7 mouse cellular contexts compared by ENCODE assay signal in genomic region chr10:81378553-81379182, GRCm38 (mm10). TPM values are rescaled to one million over a fixed set of nuclear protein-coding genes. Genes with fewer than 3 reads are reported as not detected.
DNase-seq lines count a peak whose midpoint lies in the region; ATAC-seq and TF ChIP-seq lines count a peak whose summit lies in the region.

No protein-coding gene starts in this region.

- under 1% methylated on average over 46 of the region's 46 CpGs for WGBS in embryonic facial prominence, embryonic 13.5 days
- WGBS in kidney, adult 2 months: under 1% methylated on average over 46 of the region's 46 CpGs
- 1% methylated on average over 46 of the region's 46 CpGs for WGBS in limb, embryonic 12.5 days
- WGBS in midbrain, embryonic 15.5 days: under 1% methylated on average over 45 of the region's 46 CpGs
- WGBS in spleen, adult 2 months: under 1% methylated on average over 46 of the region's 46 CpGs

- H3K27me3 ChIP-seq in embryonic facial prominence, embryonic 13.5 days: no peaks in the 10 kb centered on the region
- no peaks in the 10 kb centered on the region for H3K27me3 ChIP-seq in kidney, adult 2 months (replicated peaks; ENCODE audit: control insufficient read depth, insufficient read depth, low read length)
- H3K27me3 ChIP-seq in limb, embryonic 12.5 days: no peaks in the 10 kb centered on the region
- H3K27me3 ChIP-seq in midbrain, embryonic 15.5 days (replicated peaks): no peaks in the 10 kb centered on the region
- no peaks in the 10 kb centered on the region for H3K27me3 ChIP-seq in spleen, adult 2 months (ENCODE audit: control insufficient read depth, insufficient read depth, low read length)

- peak overlapping the region; percentile 85 for H3K27ac ChIP-seq in embryonic facial prominence, embryonic 13.5 days
- H3K27ac ChIP-seq in kidney, adult 2 months (ENCODE audit: insufficient read depth, low read depth, low read length): no peak overlapping the region; the same call in 1 of the 2 replicates
- peak overlapping the region; percentile 74 for H3K27ac ChIP-seq in limb, embryonic 12.5 days
- peak overlapping the region; percentile 81 for H3K27ac ChIP-seq in midbrain, embryonic 15.5 days
- peak overlapping the region; percentile 74 for H3K27ac ChIP-seq in spleen, adult 2 months (ENCODE audit: insufficient read depth, low read length)

- no peak for TF ChIP-seq POLR2A in kidney, adult 2 months (IDR thresholded peaks at IDR 0.05; ENCODE audit: low read depth, low read length)
- TF ChIP-seq POLR2A in spleen, adult 2 months (IDR thresholded peaks at IDR 0.05; ENCODE audit: low read depth, low read length): peak; percentile 35

- H3K4me1 ChIP-seq in embryonic facial prominence, embryonic 13.5 days: peaks cover 30% of the 10 kb centered on the region
- H3K4me1 ChIP-seq in kidney, adult 2 months (ENCODE audit: control insufficient read depth, insufficient read depth, low read length): peaks cover 16% of the 10 kb centered on the region; the same call in 1 of the 2 replicates
- peaks cover 25% of the 10 kb centered on the region for H3K4me1 ChIP-seq in limb, embryonic 12.5 days (replicated peaks)
- H3K4me1 ChIP-seq in midbrain, embryonic 15.5 days: peaks cover 30% of the 10 kb centered on the region
- H3K4me1 ChIP-seq in spleen, adult 2 months (ENCODE audit: control insufficient read depth, insufficient read depth, insufficient read length): peaks cover 16% of the 10 kb centered on the region; the same call in 1 of the 2 replicates

- peak overlapping the region; percentile 69 for H3K9ac ChIP-seq in embryonic facial prominence, embryonic 13.5 days
- H3K9ac ChIP-seq in limb, embryonic 12.5 days (replicated peaks): peak overlapping the region; percentile 90
- H3K9ac ChIP-seq in midbrain, embryonic 15.5 days: peak overlapping the region; percentile 41

- H3K4me3 ChIP-seq in embryonic facial prominence, embryonic 13.5 days: peak overlapping the region; percentile 79
- H3K4me3 ChIP-seq in kidney, adult 2 months (ENCODE audit: insufficient read depth, low read depth, low read length): peak overlapping the region; percentile 49
- peak overlapping the region; percentile 84 for H3K4me3 ChIP-seq in limb, embryonic 12.5 days (replicated peaks)
- peak overlapping the region; percentile 68 for H3K4me3 ChIP-seq in midbrain, embryonic 15.5 days
- H3K4me3 ChIP-seq in spleen, adult 2 months (ENCODE audit: extremely low read depth, insufficient read depth, insufficient read length): peak overlapping the region; percentile 85

- TF ChIP-seq CTCF in kidney, adult 2 months (conservative IDR thresholded peaks at IDR 0.05; ENCODE audit: insufficient read depth, insufficient read length, low read depth, low read length): no peak
- no peak for TF ChIP-seq CTCF in spleen, adult 2 months (IDR thresholded peaks at IDR 0.05; ENCODE audit: extremely low read depth, insufficient read depth, insufficient read length, insufficient replicate concordance)

- peak overlapping the region; percentile 88 for H3K4me2 ChIP-seq in embryonic facial prominence, embryonic 13.5 days
- H3K4me2 ChIP-seq in limb, embryonic 12.5 days: peak overlapping the region; percentile 90
- H3K4me2 ChIP-seq in midbrain, embryonic 15.5 days: peak overlapping the region; percentile 61

- DNase-seq in adrenal gland, postnatal 25 days: peak; percentile 100
- peak; percentile 100 for DNase-seq in heart, adult 18-20 months
- peak; percentile 100 for DNase-seq in kidney, adult 2 months
- peak; percentile 99 to 100 for DNase-seq in spleen, adult 2 months (ENCODE audit: low read depth in 1 of 2, low spot score in 2 of 2)

- peaks cover 22% of the 10 kb centered on the region for H3K36me3 ChIP-seq in embryonic facial prominence, embryonic 13.5 days
- no peaks in the 10 kb centered on the region for H3K36me3 ChIP-seq in kidney, adult 2 months (ENCODE audit: control insufficient read depth, insufficient read depth, low read length)
- peaks cover 28% of the 10 kb centered on the region for H3K36me3 ChIP-seq in limb, embryonic 12.5 days
- no peaks in the 10 kb centered on the region for H3K36me3 ChIP-seq in midbrain, embryonic 15.5 days (replicated peaks)
- H3K36me3 ChIP-seq in spleen, adult 2 months (ENCODE audit: control insufficient read depth, insufficient read depth, low read length): no peaks in the 10 kb centered on the region

- ATAC-seq in embryonic facial prominence, embryonic 13.5 days (ENCODE audit: insufficient number of reproducible peaks, insufficient read depth, low FRiP score, low TSS enrichment, low read depth): peak; percentile 94
- ATAC-seq in limb, embryonic 12.5 days (ENCODE audit: insufficient number of reproducible peaks, insufficient read depth, low FRiP score, low TSS enrichment, low read depth): peak; percentile 94
- ATAC-seq in midbrain, embryonic 15.5 days (replicated peaks): peak; percentile 95

- no peaks in the 10 kb centered on the region for H3K9me3 ChIP-seq in embryonic facial prominence, embryonic 13.5 days
- H3K9me3 ChIP-seq in limb, embryonic 12.5 days: no peaks in the 10 kb centered on the region
- H3K9me3 ChIP-seq in midbrain, embryonic 15.5 days: no peaks in the 10 kb centered on the region

RNA-seq across cellular contexts. Expression of gene Fzr1, which starts 0.4 kb away (rescaled TPM):
- 49.3 and 51.6 TPM in 2 replicates for total RNA-seq in adrenal gland, postnatal 25 days (2021)
- polyA plus RNA-seq in embryonic facial prominence, embryonic 13.5 days (2015; fragmentation: Nextera tagmentation; extraction: Ambion mirVana): 102 and 119 TPM in 2 replicates
- 10 to 100 TPM; 27.6 to 35.6 TPM for total RNA-seq in heart, adult 18-20 months (2021)
- 41.1 and 49.8 TPM in 2 replicates for polyA plus RNA-seq in kidney, adult 2 months (2012; rRNA removed)
- polyA plus RNA-seq in limb, embryonic 12.5 days (2016; fragmentation: Nextera tagmentation; extraction: Ambion mirVana): 136 and 137 TPM in 2 replicates
- polyA plus RNA-seq in midbrain, embryonic 15.5 days (2015; fragmentation: Nextera tagmentation; extraction: Ambion mirVana): 153 and 159 TPM in 2 replicates
- polyA plus RNA-seq in spleen, adult 2 months (2012; rRNA removed): 127 and 128 TPM in 2 replicates

RNA-seq across cellular contexts. Expression of gene Dohh, which starts 5.6 kb away (rescaled TPM):
- 48.4 and 52.7 TPM in 2 replicates for total RNA-seq in adrenal gland, postnatal 25 days (2021)
- polyA plus RNA-seq in embryonic facial prominence, embryonic 13.5 days (2015; fragmentation: Nextera tagmentation; extraction: Ambion mirVana): 67.8 and 71.8 TPM in 2 replicates
- 10 to 100 TPM; 49.9 to 59.6 TPM for total RNA-seq in heart, adult 18-20 months (2021)
- 60.6 and 79.8 TPM in 2 replicates for polyA plus RNA-seq in kidney, adult 2 months (2012; rRNA removed)
- polyA plus RNA-seq in limb, embryonic 12.5 days (2016; fragmentation: Nextera tagmentation; extraction: Ambion mirVana): 71.9 and 74.6 TPM in 2 replicates
- 90.4 and 92.6 TPM in 2 replicates for polyA plus RNA-seq in midbrain, embryonic 15.5 days (2015; fragmentation: Nextera tagmentation; extraction: Ambion mirVana)
- 47.9 and 71.7 TPM in 2 replicates for polyA plus RNA-seq in spleen, adult 2 months (2012; rRNA removed)

RNA-seq across cellular contexts. Expression of gene Gm48551, which starts 5.6 kb away (rescaled TPM):
- total RNA-seq in adrenal gland, postnatal 25 days (2021): 1.7 TPM in 2 replicates
- 4.1 and 5.0 TPM in 2 replicates for polyA plus RNA-seq in embryonic facial prominence, embryonic 13.5 days (2015; fragmentation: Nextera tagmentation; extraction: Ambion mirVana)
- total RNA-seq in heart, adult 18-20 months (2021): 1 to 10 TPM in 1 of 2 experiments, under 1 TPM in 1; 0.65 to 2.3 TPM
- polyA plus RNA-seq in kidney, adult 2 months (2012; rRNA removed): 2.1 and 2.3 TPM in 2 replicates
- 3.3 and 3.8 TPM in 2 replicates for polyA plus RNA-seq in limb, embryonic 12.5 days (2016; fragmentation: Nextera tagmentation; extraction: Ambion mirVana)
- polyA plus RNA-seq in midbrain, embryonic 15.5 days (2015; fragmentation: Nextera tagmentation; extraction: Ambion mirVana): 8.4 and 9.3 TPM in 2 replicates
- polyA plus RNA-seq in spleen, adult 2 months (2012; rRNA removed): 2.3 and 2.9 TPM in 2 replicates

RNA-seq across cellular contexts. Expression of gene Gm48552, which starts 10.1 kb away (rescaled TPM):
- total RNA-seq in adrenal gland, postnatal 25 days (2021): 1.5 TPM in 1 of 2 replicates, not detected in the other
- polyA plus RNA-seq in embryonic facial prominence, embryonic 13.5 days (2015; fragmentation: Nextera tagmentation; extraction: Ambion mirVana): 1.2 and 1.5 TPM in 2 replicates
- under 1 TPM in 1 of 2 experiments, not detected in 1; 0.51 TPM for total RNA-seq in heart, adult 18-20 months (2021)
- 1.0 and 2.8 TPM in 2 replicates for polyA plus RNA-seq in kidney, adult 2 months (2012; rRNA removed)
- 1.1 and 3.1 TPM in 2 replicates for polyA plus RNA-seq in limb, embryonic 12.5 days (2016; fragmentation: Nextera tagmentation; extraction: Ambion mirVana)
- 2.7 and 3.3 TPM in 2 replicates for polyA plus RNA-seq in midbrain, embryonic 15.5 days (2015; fragmentation: Nextera tagmentation; extraction: Ambion mirVana)
- polyA plus RNA-seq in spleen, adult 2 months (2012; rRNA removed): 2.9 and 6.4 TPM in 2 replicates

RNA-seq across cellular contexts. Expression of gene 4930404N11Rik, which starts 13.1 kb away (rescaled TPM):
- 1.4 and 2.4 TPM in 2 replicates for total RNA-seq in adrenal gland, postnatal 25 days (2021)
- 1.0 and 1.2 TPM in 2 replicates for polyA plus RNA-seq in embryonic facial prominence, embryonic 13.5 days (2015; fragmentation: Nextera tagmentation; extraction: Ambion mirVana)
- total RNA-seq in heart, adult 18-20 months (2021): under 1 TPM; 0.45 to 0.51 TPM
- polyA plus RNA-seq in kidney, adult 2 months (2012; rRNA removed): 0.16 and 0.61 TPM in 2 replicates
- 0.76 and 0.79 TPM in 2 replicates for polyA plus RNA-seq in limb, embryonic 12.5 days (2016; fragmentation: Nextera tagmentation; extraction: Ambion mirVana)
- 1.1 TPM in 2 replicates for polyA plus RNA-seq in midbrain, embryonic 15.5 days (2015; fragmentation: Nextera tagmentation; extraction: Ambion mirVana)
- polyA plus RNA-seq in spleen, adult 2 months (2012; rRNA removed): 7.8 and 11.7 TPM in 2 replicates
